Mouse (Mus musculus) myocyte (in vitro differentiated cells): ENCODE measurements around the gene Tnfrsf1a.
A peak's percentile ranks its signal among the peaks of the same experiment; 100 is the strongest.

Experiments used
- CEBPB ChIP-seq: IDR thresholded peaks from 2 replicates; pipeline ENCODE4 v1.6.1; 2011; ENCODE audit warnings: mild to moderate bottlenecking, moderate library complexity; ENCODE audit not compliant: poor library complexity, insufficient read depth, severe bottlenecking
- E2F4 ChIP-seq: IDR thresholded peaks from one replicate; pipeline ENCODE4 v1.6.1; 2011; ENCODE audit warnings: mild to moderate bottlenecking, control low read depth, moderate library complexity; ENCODE audit not compliant: insufficient read depth
- MAX ChIP-seq: IDR thresholded peaks from one replicate; pipeline ENCODE4 v1.6.1; 2011; ENCODE audit warnings: low read depth, mild to moderate bottlenecking, control low read depth
- MYOD1 ChIP-seq, 3 experiments: IDR thresholded peaks; one replicate each; pipeline ENCODE4 v1.6.1; 2011; ENCODE audit warnings: control low read depth in 2 of 3, low read depth in 2 of 3, mild to moderate bottlenecking in 2 of 3, moderate library complexity in 1 of 3; ENCODE audit not compliant: insufficient read length in 2 of 3, control insufficient read depth in 1 of 3
- MYOG ChIP-seq, 3 experiments: IDR thresholded peaks; one replicate each; pipeline ENCODE4 v1.6.1; 2011; ENCODE audit warnings: control low read depth in 2 of 3, low read depth in 2 of 3, mild to moderate bottlenecking in 2 of 3; ENCODE audit not compliant: insufficient read length in 2 of 3, control insufficient read depth in 1 of 3, insufficient read depth in 1 of 3
- POLR2A ChIP-seq: IDR thresholded peaks from one replicate; pipeline ENCODE4 v1.6.1; 2011; ENCODE audit warnings: low read depth, mild to moderate bottlenecking, control low read depth, moderate library complexity; ENCODE audit not compliant: insufficient read length
- TCF12 ChIP-seq: IDR thresholded peaks from one replicate; pipeline ENCODE4 v1.6.1; 2011; ENCODE audit warnings: mild to moderate bottlenecking, control low read depth; ENCODE audit not compliant: poor library complexity, insufficient read depth, severe bottlenecking
- TCF3 ChIP-seq: IDR thresholded peaks from one replicate; pipeline ENCODE4 v1.6.1; 2011; ENCODE audit warnings: low read depth, control low read depth; ENCODE audit not compliant: insufficient read length

DNA sequence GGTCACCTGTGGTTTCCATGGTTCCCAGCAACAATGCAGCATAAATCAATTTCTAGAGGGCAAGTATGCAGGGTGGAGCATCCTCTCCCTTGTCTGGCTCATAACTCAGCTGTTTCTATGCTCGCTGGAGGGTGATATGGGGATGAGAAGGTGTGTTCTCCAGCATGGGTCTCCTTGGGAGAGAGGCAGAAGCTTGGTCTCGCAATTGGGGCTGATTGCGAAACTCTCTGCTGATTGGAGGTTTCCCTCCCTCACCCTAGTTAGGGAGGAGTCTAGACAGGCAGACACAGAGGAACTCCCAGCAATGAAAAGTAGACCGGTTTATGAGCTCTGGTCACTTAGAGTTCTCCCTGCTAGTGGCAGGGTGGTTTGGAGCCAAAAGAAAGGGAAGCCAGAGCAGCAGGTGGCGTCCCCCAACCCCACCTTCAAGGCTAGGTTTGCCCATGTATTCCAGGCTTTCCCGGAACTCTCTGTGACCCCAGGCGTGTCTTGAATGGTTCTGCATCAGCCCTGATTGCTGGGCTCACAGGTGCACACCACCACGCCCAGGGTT is 61.9 kb downstream of the Tnfrsf1a start:
- TF ChIP-seq POLR2A (no peak), MYOG (IDR thresholded peaks at IDR 0.05; ENCODE audit: control insufficient read depth in 1 of 3, insufficient read depth in 1 of 3, insufficient read length in 2 of 3, low read depth in 2 of 3) (no peak), TCF3 (no peak), CEBPB (peak; percentile 94), MYOD1 (IDR thresholded peaks at IDR 0.05; ENCODE audit: control insufficient read depth in 1 of 3, insufficient read length in 2 of 3, low read depth in 2 of 3) (no peak), E2F4 (no peak), MAX (no peak), TCF12 (no peak)
